Mouse (Mus musculus) gonadal fat pad, adult 2 months (tissue): ENCODE data around the gene Jtb. TPM values are rescaled to one million over a fixed set of nuclear protein-coding genes. Genes with fewer than 3 reads are reported as not detected.
A peak's percentile ranks its signal among the peaks of the same experiment; 100 is the strongest.
"Not testable (repeated sequence)": the region's sequence is repeated elsewhere in the genome, so short reads cannot be mapped to it uniquely, and the experiment has no call there.

Source experiments
- DNase-seq: peaks from one replicate; pipeline ENCODE4 v3.0.0-alpha.2; 2012; ENCODE audit warnings: low read depth
- polyA plus RNA-seq: library from polyadenylated mRNA; depleted of rRNA; stranded (reverse); fragments of >200 nt; gene quantifications from 2 replicates; pipeline ENCODE4 v1.2.3, GENCODE M21; 2012

Jtb gene
- polyA plus RNA-seq, 1 experiment: 68.4 TPM

- no peak for DNase-seq
Measured at GRCm38 (mm10) chr3:90224331-90224730, 7.1 kb upstream of the Jtb start.

DNA sequence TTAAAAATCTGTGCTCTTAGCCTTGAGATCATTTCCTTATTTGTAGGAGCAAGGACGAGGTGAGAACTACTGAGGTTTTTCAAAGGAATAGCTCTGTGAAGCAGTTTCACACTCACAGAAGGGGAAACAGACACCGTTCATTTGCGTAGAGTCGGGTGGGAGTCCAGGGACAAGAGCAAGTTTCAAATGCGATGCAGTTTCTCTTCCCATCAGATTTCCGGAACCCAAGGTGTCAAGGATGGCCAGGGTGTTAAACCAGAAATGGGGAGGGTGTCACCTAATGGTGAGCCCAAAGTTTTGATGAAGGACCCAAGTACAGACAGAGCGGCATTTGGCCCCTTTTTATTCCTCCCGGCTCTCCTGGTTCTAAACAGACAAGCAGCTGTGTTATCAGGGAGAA, 322 bp upstream of the Jtb start:
- DNase-seq: no peak

DNA sequence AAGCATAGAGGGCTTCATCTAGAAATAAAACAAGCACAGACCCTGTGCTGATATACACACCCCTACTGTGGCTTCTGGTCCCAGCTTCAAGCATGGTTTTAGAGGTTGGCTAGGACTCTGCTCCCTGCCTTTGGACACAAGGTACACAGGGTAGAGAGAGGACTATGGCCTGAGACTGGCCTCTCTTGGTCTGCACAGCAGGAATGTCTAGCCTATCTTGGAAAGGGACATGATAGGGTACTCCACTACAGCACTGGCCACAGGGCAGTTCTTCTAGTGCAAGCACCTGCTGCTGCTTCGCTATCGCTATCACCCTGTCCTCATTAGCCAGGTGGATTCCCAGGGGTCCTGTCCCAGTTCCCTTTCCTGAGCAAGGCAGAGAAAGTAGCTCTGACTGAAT, 9.9 kb downstream of the Jtb start:
- no peak for DNase-seq

GRCm38 (mm10) chr3:90241669-90242358, 10.4 kb downstream of the Jtb start:
- no peak for DNase-seq

DNA sequence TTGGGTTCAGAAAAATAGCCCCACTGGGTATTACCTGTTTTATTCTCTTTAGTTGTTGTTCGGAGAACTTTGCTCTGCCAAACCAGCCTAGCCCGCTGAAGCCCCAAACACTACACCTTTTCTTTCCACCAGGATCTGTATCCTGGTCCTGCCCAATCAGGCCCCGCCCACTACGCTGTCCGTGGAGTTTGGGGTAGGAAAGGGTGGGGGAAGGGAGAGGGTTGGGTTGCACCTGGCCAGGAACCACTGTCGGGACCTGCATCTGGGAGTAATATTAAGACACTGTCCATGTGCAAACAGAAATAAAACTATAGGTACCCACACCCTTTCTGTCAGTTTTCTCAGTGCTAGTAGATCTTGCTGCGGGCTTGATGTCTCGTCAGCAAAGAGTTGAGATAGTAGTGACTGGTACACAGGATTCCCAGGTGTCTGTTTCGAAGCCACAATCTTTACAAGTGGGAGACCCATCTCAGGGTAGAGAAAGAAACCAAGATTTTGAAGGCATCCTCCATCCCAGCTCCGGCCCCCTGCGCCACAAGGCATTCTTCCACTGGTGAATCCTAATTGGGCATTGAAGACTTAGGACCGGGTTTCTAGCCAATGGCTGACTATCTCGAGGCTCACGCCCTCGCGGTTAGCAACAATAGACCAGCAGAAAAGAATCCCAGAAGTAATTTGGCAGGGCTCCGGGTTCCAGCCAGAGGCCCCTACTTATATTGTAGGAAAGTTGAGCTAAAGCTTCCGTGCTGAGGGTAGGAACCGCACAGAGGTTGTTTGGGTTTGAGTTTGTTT, 11.8 kb downstream of the Jtb start, which contains the start of gene Creb3l4:
TSS of gene Creb3l4 (minus strand) at position 529 of the 792 bp plus-strand sequence.
- DNase-seq: no peak

- DNase-seq: no peak
Measured at GRCm38 (mm10) chr3:90245406-90245805, 14.0 kb downstream of the Jtb start.

GRCm38 (mm10) chr3:90247630-90247959, 16.2 kb downstream of the Jtb start:
- DNase-seq: no peak

GRCm38 (mm10) chr3:90247960-90248745, 16.8 kb downstream of the Jtb start, which contains the start of gene Slc39a1:
Gene Slc39a1, plus strand, starts transcription at chr3:90248172.
- no peak for DNase-seq

DNA sequence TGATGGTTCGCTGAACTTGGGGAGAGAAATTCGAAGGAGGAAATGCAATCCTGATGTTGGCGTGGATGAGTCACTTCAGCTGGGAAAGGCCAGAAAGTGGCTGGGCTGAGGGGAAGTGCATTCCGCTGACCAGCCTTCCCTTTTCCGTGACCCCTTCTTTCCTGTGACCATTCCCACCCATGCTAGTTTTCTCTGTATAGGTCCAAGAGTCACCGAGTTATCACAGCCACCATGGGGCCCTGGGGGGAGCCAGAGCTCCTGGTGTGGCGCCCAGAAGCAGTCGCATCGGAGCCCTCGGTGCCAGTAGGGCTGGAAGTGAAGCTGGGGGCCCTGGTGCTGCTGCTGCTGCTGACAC, 17.3 kb downstream of the Jtb start:
- no peak for DNase-seq

DNA sequence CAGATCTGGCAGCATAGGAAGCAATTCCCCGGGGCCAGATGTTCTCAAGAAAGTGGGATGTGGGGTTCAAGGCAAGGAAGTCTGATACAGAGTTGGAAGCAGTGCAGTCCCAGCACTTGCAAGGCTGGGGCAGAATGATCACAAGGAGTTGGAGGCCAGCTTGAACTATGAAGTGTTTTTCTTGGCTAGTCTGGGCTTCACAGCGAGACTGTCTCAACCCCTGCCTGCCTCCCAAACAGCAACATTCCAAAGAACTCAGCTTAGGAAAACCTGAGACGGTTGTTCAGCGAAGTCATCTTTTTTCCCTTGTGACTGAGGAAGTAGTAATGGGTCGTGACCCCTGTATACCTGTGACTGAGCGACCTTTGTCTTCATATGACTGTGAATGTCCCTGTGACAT, 19.4 kb downstream of the Jtb start:
- DNase-seq: no peak

DNA sequence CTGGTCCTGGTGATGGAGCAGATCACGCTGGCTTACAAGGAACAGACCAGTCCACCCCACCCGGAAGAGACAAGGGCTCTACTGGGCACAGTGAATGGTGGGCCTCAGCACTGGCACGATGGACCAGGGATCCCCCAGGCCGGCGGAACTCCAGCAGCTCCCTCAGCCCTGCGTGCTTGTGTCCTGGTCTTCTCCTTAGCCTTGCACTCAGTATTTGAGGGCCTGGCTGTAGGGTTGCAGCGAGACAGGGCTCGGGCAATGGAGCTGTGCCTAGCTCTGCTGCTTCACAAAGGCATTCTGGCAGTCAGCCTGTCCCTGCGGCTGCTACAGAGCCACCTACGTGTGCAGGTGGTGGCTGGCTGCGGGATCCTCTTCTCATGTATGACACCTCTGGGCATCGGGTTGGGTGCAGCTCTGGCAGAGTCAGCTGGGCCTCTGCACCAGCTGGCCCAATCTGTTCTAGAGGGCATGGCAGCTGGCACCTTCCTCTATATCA, 20.4 kb downstream of the Jtb start:
- DNase-seq: not testable (repeated sequence)

DNA sequence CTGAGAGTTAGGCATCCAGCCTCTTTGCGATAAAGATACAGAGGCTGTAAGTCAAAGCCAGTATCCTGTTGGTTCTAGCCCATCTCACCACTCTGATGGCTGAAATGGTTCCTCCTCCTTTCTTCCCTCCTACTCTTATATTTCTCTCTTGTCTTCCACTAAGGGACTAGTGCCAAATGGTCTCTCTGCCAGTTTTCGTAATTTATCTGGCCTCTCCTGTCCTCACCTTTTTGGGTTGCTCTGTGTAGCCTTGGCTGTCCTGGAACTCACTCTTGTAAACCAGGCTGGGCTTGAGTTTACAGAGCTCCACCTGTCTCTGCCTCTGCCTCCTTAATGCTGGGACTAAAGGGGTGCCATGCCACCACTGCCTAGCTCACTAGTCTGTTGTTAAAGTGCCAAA, 21.3 kb downstream of the Jtb start:
- DNase-seq: not testable (repeated sequence)

DNA sequence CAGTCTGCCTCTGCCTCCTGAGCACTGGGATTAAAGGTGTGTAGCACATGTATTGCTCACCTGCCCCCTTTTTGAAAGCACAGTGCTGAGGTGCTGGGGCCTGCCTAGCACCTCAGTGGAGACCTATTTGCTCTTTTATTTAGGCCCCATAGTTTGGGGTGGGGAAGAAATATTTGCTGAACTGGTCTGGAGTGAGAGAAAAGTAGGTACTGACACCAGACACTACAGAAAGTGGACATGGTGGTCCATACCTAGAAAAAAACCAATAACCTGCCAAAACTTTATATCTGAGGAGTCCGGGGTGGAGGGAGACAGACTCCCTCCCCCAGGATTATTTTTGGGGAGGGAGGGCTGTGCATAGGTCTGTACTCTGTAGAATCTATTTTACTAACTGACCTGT, 21.8 kb downstream of the Jtb start:
- not testable (repeated sequence) for DNase-seq

- peak; percentile 85 for DNase-seq
Measured at GRCm38 (mm10) chr3:90253653-90254418, 22.4 kb downstream of the Jtb start, which contains the start of gene Crtc2. Gene Crtc2, plus strand, starts transcription at chr3:90254163.

DNA sequence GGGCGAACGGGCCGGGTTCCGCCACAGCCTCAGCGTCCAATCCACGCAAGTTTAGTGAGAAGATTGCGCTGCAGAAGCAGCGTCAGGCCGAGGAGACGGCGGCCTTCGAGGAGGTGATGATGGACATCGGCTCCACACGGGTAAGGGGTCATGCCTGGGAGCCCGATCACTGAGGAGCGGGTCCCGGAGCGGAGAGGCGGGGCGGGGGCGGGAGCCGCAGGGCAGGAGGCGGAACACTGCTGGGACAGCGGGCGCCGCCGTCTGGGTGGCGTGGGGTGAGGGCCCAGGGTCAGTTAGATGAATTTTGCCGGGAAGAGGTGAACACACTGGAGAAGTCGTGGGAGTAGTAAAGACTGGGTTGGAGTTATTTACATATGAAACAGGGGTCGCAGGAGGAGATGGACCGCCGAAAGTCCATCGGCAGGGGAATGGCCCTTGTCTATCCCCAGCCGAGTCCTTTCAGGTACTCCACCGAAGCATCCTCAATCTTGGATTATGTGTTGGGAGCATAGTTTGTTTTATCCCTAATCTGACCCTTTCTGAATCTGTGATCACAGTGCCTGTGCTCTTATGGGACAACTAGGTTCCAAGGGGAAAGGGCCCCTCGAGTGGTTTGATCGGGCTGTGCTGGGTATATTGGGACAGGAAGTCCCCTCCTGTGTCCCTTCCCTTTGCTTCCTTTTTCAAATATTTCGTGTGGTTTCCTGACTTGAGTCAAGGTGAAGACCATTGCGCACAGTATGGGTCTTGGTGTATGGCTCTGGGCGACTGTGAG, 23.2 kb downstream of the Jtb start:
- no peak for DNase-seq

GRCm38 (mm10) chr3:90255194-90255565, 23.8 kb downstream of the Jtb start:
- no peak for DNase-seq

GRCm38 (mm10) chr3:90255784-90256353, 24.5 kb downstream of the Jtb start:
- DNase-seq: no peak

GRCm38 (mm10) chr3:90256731-90257530, 25.5 kb downstream of the Jtb start:
- no peak for DNase-seq

DNA sequence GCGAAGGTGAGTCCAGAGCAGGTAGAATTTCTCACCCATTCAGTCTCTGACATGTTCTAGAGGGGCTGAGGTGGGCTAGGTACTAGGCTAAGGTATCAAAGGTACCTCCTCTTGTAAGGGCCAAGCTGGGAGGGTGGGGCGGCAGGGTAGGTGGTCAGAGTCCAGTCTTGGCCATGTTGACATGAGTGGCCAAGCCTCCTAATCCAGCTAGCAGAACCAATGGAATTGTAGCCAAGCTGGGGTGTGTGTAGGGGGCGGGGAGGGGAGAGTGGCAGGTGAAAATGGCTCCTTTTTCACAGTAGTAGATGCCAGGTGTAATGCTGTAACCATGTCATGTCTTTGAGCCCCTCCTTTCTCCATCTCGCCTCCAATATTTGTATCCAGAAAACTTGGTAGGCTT, 27.1 kb downstream of the Jtb start:
- DNase-seq: no peak
